Mouse (Mus musculus) 416B (cell line): ENCODE data around the gene Zfpl1.

Source experiments
- DNase-seq: peaks from one replicate; pipeline ENCODE4 v3.0.0; 2011; ENCODE audit warnings: low read depth

Gene Zfpl1

DNA sequence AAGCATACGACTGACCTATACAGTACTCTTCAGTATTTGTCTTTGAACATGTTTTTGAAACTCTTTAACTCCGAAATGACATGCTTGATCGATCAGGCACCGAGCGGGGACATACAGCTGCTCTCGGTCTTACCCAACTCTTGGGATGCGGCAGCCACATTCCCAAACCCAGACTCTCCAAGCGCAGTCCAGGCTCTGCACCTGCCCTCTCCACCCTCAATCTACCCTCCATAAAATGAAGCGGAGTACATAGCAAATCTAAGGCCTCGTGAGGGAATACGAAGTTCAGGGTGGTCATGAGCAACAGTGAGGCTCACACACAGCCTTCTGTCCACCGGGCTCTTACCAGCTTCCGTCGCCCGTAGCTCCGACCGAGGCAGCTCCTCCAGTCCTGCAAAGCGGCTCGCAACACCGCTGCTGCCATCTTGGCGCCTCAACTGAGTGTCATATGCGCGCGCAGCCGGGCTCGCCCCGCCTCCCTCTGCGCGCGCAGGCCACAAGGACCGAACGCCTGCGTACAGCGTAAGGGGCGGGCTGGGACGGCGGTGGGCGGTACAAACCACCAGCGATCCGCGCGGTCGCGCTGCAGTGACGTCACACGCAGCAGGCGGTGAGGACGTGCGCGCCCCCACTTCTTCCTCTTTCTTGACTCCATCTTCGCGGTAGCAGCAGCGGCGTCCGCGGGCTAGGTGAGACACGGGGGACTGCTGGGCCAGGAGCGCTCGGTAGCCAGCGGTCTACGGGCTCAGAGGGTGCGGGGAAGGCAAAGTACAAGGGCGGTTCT is 27.3 kb downstream of the Zfpl1 start, which contains the start of the genes Mrpl49 and Fau:
TSS of gene Mrpl49 (minus strand) at position 473 of the 784 bp plus-strand sequence.
TSS of gene Fau (plus strand) at position 532 of the 784 bp plus-strand sequence.
- peak; percentile 98 for DNase-seq

DNA sequence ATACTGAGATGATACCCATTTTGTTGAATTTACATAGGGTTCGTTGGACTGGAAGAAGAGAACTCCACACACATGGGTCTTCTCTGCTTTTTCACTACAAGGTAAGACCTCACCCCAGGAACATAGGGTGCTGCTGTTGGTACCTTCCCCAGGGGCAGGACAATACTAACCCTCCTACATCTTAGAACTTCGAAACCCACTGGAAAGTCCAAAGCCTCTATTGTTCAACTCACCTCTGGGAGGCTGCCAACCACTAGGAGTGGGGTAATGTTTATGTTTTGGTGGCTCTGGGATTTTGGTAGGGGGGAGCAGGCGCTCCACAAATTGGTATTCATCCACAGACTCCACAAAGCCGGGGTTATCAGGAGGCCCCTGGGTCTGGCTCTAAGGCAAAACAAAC is 28.1 kb downstream of the Zfpl1 start:
- DNase-seq: no peak

DNA sequence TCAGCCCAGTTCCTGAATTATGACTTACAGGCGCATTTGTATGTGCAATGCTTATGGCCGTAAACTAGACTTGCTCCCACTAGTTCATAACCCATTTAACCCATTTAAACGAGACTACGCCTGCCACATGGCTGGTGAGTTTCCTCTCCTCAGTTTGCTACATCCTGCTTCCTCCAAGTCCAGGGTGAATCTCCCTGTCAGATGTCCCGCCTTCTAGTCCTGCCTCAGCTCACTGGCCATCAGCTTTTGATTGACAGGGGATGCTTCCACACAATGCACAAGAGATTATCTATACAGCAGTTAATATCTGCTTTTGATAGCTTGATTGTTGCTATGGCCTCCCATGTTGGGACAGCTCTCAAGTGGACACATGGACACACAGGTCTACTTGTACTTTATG is 30.5 kb downstream of the Zfpl1 start:
- DNase-seq: peak; percentile 44

DNA sequence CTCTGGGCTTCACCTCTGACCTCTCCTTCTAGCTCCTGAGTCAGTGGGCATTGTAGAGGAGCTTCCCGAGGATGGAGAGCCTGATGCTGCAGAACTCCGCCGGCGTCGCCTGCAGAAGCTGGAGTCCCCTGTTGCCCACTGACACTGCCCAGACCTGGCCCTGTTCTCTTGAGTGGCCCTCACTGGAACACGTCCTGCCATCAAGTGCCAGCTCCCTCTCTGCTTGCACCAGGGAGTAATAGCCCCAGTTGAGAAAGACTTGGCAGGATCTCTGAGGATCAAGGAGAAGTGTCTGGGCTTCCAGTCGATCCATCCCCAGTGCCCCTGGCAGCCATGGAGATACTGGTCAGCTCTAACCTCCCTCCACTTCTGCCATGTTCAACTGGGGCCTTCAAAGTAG is 32.2 kb downstream of the Zfpl1 start:
- DNase-seq: no peak

DNA sequence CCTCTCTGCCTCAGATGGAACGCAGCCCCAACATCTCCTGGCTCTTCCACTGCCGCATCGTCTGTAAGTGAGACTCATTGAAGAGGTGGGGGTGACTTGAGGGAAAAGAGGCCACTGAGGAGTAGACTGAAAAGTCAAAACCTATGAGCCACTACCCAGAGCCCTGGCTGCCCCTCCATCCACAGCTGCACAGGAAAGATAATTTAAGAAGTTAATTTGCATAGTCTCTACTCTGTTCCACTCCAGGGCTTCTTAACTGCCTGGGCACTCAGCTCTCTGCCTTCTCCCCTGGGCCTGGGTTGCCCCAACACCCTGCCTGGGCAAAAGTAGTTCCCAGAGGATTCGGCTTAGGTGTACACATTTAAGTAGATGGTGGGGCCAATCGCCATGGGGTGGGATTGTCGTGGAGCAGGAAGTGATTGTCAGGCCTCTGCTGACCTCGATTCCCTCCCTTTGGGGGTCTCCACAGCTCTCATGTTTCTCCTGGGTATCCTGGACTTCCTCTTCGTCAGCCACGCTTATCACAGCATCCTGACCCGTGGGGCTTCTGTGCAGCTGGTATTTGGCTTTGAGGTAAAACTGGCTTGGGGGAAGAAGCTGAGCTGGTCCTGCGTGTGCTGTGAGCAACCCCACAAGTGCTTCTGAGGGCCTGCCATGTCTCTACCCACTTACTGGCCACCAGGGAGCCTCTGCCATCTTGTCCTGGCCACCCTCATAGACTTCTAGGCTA is 35.9 kb downstream of the Zfpl1 start:
- DNase-seq: no peak

DNA sequence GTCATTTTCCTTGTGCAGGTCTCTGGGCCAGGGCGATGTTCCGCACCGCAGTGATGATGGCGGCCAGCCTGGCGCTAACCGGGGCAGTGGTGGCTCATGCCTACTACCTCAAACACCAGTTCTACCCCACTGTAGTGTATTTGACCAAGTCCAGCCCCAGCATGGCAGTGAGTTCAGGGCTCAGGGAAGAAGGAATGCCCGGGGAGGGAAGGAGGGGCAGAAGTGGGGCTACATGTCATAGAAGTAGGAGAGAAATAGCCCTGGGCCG is 36.9 kb downstream of the Zfpl1 start:
- no peak for DNase-seq

DNA sequence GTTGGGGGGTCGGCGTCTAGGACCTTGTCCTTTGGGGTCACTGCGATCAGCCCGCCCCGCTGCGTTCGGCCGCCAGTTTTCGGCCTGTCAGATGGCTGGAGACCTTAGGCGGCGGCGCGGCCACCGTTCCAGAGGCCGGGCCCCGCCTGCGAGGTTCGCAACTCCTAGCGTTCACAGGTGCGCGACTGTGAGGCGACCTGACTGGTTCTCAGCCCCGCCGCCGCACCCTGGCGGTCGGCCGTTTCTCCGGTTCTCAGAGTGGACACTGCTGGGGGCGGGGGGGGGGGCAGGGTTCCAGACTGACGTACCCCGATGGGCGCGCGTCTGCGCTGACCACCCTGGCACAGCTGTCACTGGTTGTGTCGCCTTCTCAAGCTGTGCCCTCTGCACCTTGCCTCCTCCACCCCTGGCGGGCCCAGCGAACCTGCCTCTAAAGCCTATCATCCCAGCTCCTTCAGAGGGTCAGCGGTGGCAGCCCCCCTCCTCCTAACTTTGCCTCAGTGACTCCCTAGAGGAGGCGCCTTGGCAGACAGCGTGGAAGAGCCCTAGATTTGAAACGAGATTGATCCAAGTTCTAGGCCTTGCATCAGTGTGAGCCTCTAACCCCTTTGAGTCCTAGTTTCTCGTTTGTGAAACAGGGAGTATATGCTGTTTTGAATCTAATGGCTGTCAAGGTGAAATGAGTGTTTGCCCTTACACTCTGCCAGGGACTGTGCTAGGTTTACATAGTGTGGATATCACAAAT is 37.4 kb downstream of the Zfpl1 start:
- DNase-seq: no peak

DNA sequence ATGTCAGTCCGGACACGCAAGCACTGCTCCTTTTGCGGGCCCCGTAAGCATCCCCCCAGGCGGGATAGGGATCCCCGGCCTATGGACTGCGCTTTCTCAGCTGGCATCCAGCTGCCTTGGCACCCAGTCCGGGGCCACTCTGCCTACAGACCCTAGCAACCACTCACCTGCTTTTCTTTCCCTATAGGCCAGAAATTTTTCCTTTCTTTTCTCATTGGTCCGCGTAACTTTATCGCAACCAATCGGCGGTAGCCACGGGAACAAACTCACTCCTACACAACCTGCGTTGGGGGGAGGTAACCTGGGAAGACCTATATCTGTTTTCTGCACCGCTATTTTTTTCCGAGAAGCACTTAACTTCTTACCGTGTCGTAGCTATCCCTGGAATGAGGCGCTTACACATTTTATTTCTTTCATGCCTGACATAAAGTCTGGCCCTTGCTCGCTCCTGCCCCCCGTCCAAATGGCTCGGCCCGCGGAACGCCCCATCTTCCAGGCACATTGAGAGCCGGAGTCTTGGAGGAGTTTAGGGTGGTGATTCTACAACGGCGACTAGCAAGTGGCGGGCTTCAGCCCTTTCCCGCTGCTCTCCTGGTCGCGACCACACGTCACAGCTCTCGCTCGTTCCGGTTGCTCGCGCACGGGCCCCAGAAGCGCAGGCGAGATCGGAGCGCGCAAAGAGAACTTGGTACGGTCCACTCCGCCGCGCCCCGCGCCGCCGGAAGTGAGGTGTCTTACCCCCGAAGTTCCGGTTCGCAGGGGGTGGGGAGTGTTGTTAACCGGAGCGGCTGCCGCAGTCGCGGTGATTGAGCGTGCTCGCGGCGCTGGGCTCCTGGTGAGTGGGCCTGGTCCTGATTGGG is 38.2 kb downstream of the Zfpl1 start, which contains the start of gene Syvn1:
TSS of gene Syvn1 (plus strand) at position 283 of the 860 bp plus-strand sequence.
- peak; percentile 98 for DNase-seq

DNA sequence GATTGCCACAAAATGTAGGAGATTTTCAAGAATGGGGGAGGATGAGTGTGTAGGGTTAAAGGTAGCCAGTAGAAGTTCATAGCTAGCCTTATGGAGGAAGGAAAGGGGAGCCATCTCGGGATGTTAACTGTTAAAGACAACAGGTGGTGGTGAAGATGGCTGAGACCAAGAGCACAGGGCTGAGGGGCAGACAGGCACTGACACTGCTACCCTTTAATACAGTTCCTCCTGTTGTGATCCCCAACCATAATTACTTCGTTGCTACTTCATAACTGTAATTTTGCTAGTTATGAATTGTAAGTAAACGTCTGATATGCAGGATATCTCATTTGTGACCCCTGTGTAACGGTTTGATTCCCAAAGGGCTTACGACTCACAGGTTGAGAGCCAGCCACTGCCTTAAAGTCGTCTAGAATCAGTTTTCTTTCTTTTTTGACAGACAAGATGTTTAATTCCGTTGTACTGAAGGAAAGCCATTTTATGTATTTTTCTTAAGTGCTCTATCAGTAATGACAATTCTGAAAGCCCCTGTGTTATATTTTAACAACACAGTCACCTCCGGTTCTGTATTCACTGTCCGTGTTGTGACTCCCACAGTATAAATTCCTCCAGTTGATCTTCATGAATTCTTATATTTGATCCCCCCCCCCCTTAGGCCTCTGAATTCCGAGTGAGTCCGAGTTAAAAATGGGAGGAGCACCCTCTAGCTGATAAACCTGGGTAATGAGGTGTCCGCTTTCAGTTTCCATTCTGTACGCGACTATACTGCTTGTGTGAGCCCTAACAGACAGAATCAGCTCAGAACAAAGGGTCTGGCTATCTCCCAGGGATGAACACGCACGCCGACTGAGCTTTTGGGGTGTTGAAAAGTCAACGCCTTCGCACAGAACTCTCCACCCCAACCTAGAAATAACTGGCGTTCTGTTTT is 39.1 kb downstream of the Zfpl1 start:
- DNase-seq: peak; percentile 85

DNA sequence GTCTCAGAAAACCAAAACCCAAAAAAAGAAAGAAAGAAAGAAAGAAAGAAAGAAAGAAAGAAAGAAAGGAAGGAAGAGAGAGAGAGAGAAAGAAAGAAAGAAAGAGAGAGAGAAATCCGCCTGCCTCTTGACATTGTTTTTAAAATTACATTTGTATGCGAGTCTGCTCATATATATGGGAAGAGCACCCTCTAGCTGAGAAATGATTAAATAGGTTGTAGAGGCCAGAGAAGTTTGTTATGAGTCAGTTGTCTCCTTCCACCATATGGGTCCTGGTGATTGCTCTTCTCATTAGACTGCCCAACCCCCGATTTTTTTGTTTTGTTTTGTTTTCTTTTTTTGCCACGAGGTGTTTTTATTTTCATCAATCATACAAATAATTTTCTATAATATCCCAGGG is 40.7 kb downstream of the Zfpl1 start:
- DNase-seq: peak; percentile 86

DNA sequence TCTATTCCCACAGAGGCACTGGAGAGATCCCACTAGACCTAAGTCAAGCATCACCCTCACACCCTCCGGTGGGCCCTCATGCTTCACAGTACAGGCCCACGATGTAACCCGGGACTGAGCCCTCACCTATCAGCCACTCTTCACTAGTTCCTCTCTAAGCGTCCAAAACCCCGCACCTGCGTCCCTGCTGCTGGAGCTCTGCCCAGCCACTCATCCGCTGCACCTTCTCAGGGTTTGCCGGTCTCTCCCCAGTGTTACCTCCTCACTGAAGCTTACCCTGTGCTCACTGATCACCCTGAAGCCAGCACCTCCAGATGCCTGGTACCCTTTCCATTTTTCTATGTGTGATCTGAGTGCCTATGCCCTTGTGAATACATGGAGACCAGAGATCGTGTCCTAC is 42.5 kb downstream of the Zfpl1 start:
- DNase-seq: no peak

DNA sequence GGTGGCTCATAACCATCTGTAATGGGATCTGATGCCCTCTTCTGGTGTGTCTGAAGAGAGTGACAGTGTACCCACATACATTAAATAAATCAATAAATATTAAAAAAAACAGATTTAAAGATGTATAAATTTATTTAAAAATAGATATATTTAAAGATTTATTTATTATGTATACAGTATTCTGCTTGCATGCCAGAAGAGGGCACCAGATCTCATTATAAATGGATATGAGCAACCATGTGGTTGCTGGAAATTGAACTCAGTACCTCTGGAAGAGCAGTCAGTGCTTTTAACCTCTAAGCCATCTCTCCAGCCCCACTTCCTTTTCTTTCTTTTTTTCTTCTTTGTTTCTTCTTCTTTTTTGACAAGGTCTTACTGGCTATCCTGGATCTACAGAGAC is 44.8 kb downstream of the Zfpl1 start:
- peak; percentile 44 for DNase-seq

DNA sequence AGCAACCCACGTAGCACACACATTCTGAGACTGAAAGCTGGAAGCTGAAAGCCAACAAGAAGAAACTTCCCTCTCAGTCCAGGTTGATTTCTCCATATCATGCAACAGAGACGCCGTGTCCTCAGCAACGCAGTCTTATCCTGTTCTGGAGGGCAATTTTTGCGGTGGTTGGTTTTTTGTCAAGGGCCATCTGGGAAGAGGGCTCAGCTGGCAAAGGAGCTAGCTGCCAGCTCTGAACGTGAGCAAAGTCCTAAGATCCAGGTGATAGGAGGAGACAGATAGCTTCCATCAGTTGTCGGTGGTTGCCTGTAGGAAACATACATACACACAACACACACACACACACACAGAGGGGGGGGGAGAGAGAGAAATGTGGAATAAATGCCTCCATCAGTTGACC is 46.4 kb downstream of the Zfpl1 start:
- DNase-seq: no peak

DNA sequence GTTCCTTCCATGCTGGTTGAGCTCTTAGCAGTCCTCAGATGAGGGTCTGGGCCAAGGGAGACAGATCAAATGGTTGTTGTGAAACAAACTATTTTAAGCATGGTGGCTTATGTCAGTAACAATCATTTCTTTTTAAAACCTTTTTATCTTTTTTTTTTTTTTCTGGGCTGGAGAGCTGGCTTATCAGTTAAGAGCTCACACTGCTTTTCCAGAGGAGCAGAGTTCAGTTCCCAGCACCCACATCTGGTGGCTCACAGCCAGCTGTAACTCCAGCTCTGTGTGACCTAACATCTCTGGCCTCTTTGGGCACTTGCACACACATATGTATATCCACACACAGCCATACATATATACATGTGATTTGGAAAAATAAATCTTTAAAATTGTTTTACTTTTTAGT is 47.1 kb downstream of the Zfpl1 start:
- no peak for DNase-seq

DNA sequence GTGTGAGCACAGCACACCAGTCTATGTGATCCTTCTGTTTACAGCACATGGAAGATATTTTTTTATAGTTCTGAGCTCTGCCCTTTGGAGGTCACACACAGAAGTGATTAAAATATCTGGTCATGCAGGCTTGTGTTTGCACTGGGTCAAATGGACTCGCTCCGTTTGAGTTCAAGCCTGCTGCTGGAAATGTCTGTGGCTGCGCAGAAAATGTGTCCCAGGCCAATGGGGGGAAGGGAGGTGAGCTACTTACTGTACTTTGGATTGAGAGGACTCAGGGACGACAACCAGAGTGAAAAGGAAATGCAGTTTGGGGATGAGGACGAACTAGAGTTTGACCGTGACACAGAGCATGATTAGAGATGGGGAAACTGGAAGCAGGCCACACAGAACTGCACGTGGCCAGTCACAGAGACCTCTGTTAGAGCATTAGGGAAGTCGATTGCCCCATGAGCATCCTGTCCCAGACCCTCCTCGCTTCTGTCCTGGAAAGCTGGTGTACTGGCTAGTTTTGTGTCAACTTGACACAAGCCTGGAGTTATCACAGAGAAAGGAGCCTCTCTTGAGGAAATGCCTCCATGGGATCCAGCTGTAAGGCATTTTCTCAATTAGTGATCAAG is 48.7 kb downstream of the Zfpl1 start:
- DNase-seq: no peak
